Mouse (Mus musculus) thymus, postnatal 25 days (tissue): Measurements from ENCODE around the gene Ctcfl.

ENCODE experiments used
- DNase-seq: peaks from one replicate; pipeline ENCODE4 v3.0.0; 2022

Ctcfl gene

GRCm38 (mm10) chr2:173080785-173081241 is 38.5 kb downstream of the Ctcfl start:
- peak; percentile 85 for DNase-seq

DNA sequence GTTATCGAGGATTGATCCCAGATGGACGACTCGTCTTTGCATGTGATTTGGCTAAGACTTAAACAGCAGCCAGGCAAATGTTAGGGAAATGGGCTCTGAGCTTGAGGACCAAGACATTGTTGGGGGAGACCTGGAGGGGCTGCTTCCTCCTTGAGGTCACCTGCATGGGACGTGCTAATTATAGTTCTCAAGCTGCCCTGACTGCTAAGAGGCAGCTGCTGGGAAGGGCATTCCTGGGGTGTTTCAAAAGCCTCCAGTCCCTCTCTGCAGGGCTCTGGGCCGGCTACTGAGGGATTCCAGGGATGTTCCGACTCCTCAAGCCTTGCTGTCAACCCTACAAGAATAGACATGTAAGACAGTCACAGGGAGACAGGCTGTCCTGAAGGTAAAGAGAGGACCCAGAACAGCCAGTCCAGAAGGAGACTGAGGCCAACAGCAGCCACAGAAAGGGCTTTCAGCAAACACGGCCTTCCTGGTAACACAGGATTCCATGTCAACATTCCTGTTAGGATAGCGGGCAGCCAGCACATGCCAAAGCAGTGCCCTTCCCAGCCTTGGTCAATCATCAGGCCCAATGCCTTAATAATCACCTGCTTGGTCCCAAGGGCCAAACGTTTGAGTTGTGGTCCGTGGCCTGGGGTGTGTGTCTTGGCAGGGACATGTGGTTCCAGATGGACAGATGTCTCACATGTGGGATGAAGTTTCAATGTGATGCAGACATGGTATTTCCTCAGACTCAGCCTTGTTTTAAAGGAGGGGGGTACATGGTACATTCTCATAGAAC is 39.4 kb downstream of the Ctcfl start:
- no peak for DNase-seq

- no peak for DNase-seq
These were observed 42.4 kb downstream of the Ctcfl start for GRCm38 (mm10) chr2:173076921-173077320.

DNA sequence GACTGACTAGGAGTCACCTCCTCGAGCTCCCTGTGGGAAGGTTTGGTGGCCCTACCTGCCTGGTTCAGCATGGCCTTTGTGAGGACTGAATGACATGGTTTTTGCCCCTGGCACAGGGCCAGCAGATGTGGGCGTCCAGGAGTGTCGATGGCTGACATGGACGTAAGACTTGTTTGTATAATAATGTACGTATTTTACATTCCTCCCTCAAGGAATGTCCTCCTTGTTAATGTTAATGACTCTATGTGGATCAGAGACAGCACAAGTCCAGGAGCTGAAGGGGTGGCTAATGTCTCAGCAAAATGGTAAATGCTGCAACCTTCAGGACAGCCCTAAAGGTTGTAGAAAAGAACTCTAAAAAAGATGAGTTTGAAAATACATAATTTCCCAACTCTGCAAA is 45.7 kb downstream of the Ctcfl start:
- DNase-seq: no peak

DNA sequence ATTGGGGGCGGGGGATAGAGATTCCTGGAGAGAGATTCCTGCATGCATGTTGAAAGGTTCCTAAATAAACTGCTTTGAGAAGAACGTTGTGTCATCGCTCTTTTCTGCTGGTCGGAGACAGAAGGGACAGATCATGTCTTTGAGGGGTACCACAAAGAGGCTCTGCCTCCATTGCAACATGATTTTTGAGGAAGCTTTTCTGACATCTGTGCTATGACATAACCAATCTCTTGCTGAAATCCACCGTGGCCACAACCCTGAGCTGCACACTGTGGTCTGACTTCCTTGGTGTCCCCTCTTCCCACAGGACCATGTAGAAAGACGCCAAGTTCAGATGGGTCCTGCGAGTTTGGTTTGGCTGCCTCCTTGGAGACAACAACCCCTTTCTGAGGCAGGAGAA is 46.4 kb downstream of the Ctcfl start:
- no peak for DNase-seq

DNA sequence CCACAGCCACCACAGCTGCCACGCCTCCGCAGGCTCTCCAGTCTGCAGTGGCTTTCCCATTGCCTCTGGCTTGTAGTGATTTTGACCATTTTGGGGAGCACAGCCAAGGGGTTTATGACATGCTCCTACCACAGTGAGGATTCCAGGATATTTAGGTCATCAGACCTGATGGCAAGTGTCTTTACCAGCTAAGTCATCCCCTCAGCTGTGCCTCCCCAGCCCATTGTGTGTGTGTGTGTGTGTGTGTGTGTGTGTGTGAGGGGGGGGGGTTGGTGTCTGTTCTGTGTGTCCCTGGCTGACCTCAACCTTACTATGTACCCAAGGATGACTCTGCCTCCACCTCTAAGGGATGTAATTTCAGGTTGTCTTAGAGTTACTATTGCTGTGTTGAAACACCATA is 54.5 kb downstream of the Ctcfl start:
- no peak for DNase-seq

GRCm38 (mm10) chr2:173063219-173063618 is 56.1 kb downstream of the Ctcfl start:
- DNase-seq: no peak

GRCm38 (mm10) chr2:173061443-173062351 is 57.6 kb downstream of the Ctcfl start:
- no peak for DNase-seq

DNA sequence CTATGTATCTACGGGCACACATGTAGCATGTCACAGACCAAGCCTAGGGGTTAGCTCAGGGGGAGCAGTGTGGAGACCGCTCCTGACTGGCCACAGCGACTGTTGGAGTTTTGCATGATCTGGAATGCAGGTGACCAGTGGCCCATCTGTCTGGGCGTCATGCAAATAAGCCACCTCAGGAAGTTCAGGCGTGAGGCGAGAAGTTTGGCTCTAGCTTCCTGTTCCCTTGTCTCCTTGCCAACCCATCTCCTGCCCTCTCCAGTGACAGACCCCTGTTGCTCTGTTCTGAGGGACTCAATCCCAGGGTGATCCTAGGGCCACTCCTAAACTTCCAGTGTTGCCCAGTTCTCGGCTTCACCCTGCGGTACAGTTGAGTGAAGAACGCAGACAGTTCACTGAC is 58.9 kb downstream of the Ctcfl start:
- DNase-seq: no peak

- DNase-seq: no peak
These were observed 61.1 kb downstream of the Ctcfl start for GRCm38 (mm10) chr2:173058263-173058662.

- DNase-seq: no peak
These were observed 61.7 kb downstream of the Ctcfl start for GRCm38 (mm10) chr2:173057623-173058022.

- no peak for DNase-seq
These were observed 62.4 kb downstream of the Ctcfl start for GRCm38 (mm10) chr2:173056882-173057315.

GRCm38 (mm10) chr2:173056303-173056881 is 62.9 kb downstream of the Ctcfl start:
- DNase-seq: no peak

GRCm38 (mm10) chr2:173053846-173054245 is 65.5 kb downstream of the Ctcfl start:
- DNase-seq: peak; percentile 67

GRCm38 (mm10) chr2:173052881-173053280 is 66.4 kb downstream of the Ctcfl start:
- no peak for DNase-seq

- DNase-seq: no peak
These were observed 68.5 kb downstream of the Ctcfl start for GRCm38 (mm10) chr2:173050604-173051382.

GRCm38 (mm10) chr2:173049817-173050216 is 69.5 kb downstream of the Ctcfl start:
- DNase-seq: no peak

DNA sequence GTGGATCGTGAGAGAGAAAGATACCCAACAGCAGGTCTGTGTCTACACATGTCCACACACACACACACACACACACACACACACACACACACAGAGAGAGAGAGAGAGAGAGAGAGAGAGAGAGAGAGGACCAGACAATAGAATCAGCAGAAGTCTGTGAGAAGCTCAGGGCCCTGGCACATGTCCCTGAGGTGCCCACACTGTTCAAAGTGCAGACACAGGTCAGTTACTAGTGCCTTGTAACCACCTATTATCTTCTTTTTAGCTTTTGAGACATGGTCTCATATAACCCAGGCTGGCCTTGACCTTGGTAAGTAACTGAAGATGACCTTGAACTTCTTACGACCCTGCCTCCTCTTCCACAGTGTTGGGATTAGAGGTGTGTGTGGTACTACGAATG is 70.1 kb downstream of the Ctcfl start:
- DNase-seq: no peak

DNA sequence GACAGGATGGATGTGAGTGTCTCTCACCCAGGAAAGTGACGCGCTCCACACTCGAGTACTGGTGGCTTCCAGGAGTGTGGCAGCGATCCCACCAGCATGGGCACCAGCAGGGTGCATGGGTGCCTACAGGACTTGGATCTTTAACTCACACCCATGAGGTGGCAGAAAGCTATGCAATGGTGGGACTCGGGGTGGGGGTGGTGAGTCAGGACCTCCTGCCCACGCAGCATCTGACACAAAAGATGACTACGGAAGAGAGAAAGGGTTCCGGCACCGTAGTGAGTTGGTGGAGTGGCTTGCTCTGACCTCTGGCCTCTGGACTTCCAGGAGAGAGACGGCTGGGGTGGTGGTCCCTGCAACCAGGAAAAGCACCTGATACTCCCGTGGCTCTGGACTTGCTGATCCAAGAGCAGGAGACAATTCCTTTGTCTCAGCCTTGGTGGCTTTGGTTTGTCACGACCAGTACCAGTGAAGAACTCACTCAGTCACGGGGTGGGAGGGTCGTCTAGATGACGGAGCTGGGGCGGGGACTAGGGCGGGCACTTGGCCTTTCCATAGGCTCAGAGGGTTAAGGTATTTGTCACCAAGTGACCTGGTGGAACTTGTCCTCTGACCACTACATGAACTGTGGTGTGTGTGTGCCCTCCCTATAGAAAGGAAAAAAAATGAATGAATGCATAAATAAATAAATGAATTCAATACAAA is 71.1 kb downstream of the Ctcfl start:
- peak; percentile 1 for DNase-seq

DNA sequence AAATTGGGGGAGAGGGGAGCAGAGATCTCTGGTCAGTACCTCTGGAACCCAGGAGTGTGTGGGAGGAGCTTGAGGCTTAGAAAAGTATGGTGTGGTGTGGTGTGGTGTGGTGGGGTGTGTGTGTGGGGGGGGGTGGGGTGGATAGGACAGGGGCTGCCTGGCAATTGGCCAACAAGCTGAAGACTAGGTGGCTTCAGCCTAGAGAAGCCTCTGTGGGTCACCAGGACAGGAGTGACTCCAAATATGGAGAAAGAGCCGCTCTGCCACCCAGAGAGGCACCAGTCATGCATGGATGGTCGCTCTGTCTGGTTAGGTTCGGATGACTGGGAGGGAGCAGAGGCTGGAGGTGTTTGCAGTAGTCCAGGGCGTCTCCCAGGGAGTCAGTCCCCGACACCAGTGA is 71.9 kb downstream of the Ctcfl start:
- DNase-seq: no peak

DNA sequence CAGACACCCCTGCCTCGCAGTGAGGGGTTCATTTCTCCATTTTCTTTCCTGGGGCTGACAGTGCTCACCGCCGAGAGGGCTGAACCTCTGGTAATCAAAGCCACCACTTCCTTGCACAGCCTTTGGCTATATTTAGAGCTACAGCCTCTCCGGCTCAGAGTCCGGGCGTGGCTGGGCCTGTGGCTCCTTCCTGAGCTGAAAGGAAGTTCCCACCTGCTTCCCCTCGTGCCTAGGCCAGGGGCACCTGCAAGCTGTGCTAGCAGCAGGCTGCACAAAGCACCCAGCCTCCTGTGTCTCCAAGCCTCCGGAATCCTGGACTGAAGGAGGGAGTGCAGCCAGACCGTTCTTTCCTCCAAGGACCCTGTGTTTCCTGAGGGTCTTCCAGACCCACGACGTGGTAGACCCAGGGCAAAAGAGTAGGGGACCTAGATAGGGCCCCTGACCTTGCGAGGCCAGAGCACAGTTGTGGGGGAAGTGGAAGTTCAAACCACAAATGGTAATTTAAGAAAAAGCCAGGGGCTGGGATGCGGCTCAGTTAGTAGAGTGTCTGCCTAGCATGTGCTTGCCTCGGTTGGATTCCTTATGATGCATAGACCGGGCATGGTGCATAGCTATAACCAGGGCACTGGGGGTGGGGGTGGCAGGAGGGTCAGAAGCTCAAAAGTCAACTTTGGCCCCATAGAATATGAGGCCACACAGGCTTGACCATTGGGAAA is 72.6 kb downstream of the Ctcfl start:
- peak; percentile 86 for DNase-seq
